Mouse (Mus musculus) skeletal muscle tissue, adult 2 months (tissue): ENCODE results near the gene Cxcl15.

Experiments used
- DNase-seq: peaks from one replicate; pipeline ENCODE4 v3.0.0-alpha.2; 2012; ENCODE audit warnings: low read depth, low spot score

Gene Cxcl15

DNA sequence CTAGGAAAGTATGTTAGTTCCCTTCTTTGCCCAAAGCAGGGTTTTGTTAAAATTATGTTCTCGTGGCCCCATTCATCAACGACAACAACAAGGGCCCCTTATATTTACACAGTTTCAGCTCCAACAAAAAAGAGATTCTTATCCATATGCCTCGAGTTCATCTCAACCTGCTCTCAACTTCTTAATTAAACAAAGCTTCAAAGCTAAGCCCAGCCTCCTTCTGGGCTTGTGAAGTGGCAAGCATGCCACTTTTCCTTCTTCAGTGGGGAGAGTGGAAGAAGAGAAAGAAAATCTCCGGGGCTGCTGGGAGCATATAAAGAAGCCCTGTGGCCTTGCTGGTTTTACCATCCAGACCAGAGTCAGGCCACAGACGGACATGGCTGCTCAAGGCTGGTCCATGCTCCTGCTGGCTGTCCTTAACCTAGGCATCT lies at the start of gene Cxcl15:
TSS of gene Cxcl15 (plus strand) at position 340 of the 431 bp plus-strand sequence.
- DNase-seq: no peak

GRCm38 (mm10) chr5:90753934-90754333 lies 40.4 kb upstream of the Cxcl15 start:
- DNase-seq: no peak

GRCm38 (mm10) chr5:90758020-90758605 lies 36.2 kb upstream of the Cxcl15 start:
- DNase-seq: peak; percentile 56

GRCm38 (mm10) chr5:90759077-90760065 lies 35.0 kb upstream of the Cxcl15 start, which contains the start of gene Cxcl5:
Cxcl5 (plus strand) TSS chr5:90759360.
- no peak for DNase-seq

GRCm38 (mm10) chr5:90760303-90760702 lies 34.0 kb upstream of the Cxcl15 start:
- no peak for DNase-seq

DNA sequence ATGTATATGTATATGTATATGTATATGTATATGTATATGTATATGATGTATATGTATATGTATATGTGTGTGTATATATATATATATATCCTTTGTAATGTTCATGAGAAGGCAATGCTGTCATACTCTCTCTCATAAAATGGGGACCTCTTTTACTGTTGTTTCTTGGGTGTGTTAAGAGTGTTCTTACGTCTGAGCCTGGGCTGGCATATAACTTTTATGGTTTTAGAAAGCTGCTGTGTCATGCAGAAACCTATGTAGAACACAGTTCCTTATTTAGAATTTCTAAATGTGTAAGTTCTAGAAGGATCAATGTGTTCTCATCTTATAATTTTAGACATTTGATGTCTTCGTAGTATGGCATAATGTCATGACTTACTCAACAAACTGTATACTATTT lies 33.5 kb upstream of the Cxcl15 start:
- no peak for DNase-seq

DNA sequence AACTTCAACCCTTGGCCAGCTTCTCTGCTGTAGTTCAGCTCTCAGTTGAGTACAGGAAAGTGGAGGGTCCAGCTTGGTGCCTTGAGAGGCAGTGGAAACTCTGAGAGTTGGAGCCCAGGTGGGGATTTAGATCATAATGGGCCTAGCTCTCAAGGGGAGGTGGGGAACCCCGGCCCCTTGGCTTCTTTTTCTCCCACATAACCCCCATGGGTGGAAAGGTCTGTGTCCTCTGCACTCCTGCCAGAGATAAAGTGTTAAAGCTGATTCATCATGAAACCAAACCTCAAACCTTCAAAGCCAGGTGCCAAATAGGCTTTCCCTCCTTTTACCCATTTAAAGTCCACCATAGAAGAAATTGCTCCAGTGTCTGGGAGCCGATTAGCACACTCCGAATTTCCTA lies 32.5 kb upstream of the Cxcl15 start:
- no peak for DNase-seq

- no peak for DNase-seq
Measured at GRCm38 (mm10) chr5:90763912-90764665, 30.2 kb upstream of the Cxcl15 start.

- DNase-seq: no peak
Measured at GRCm38 (mm10) chr5:90765821-90766606, 28.3 kb upstream of the Cxcl15 start.

- no peak for DNase-seq
Measured at GRCm38 (mm10) chr5:90768218-90768617, 26.1 kb upstream of the Cxcl15 start, which contains the start of gene Ppbp. Ppbp (plus strand) TSS chr5:90768518.

- DNase-seq: peak; percentile 25
Measured at GRCm38 (mm10) chr5:90771369-90771768, 23.0 kb upstream of the Cxcl15 start.

- DNase-seq: peak; percentile 52
Measured at GRCm38 (mm10) chr5:90771880-90772653, 22.3 kb upstream of the Cxcl15 start, which contains the start of gene Pf4. Pf4 (plus strand) TSS chr5:90772435.

GRCm38 (mm10) chr5:90775562-90775961 lies 18.8 kb upstream of the Cxcl15 start:
- no peak for DNase-seq

DNA sequence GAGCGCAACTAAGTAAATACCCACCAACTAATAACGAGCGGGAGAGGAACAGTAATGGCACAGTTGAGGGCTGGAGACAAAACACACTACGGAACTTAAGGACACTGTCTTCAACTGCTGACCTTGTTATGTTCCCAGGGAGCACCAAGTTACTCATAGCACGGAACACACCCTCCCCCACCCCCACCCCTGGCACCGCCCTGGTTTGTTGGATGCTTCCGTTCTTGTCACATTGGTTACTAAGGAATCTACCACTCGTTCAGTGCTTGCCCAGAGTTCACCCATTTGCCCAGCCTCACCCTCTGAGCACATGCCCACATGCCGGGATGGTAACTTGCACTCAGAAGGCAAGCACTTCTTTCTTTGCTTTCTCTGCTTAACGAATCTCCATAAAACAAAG lies 16.7 kb upstream of the Cxcl15 start:
- no peak for DNase-seq

GRCm38 (mm10) chr5:90778856-90779255 lies 15.5 kb upstream of the Cxcl15 start:
- DNase-seq: peak; percentile 48

GRCm38 (mm10) chr5:90783697-90784096 lies 10.6 kb upstream of the Cxcl15 start:
- DNase-seq: no peak

DNA sequence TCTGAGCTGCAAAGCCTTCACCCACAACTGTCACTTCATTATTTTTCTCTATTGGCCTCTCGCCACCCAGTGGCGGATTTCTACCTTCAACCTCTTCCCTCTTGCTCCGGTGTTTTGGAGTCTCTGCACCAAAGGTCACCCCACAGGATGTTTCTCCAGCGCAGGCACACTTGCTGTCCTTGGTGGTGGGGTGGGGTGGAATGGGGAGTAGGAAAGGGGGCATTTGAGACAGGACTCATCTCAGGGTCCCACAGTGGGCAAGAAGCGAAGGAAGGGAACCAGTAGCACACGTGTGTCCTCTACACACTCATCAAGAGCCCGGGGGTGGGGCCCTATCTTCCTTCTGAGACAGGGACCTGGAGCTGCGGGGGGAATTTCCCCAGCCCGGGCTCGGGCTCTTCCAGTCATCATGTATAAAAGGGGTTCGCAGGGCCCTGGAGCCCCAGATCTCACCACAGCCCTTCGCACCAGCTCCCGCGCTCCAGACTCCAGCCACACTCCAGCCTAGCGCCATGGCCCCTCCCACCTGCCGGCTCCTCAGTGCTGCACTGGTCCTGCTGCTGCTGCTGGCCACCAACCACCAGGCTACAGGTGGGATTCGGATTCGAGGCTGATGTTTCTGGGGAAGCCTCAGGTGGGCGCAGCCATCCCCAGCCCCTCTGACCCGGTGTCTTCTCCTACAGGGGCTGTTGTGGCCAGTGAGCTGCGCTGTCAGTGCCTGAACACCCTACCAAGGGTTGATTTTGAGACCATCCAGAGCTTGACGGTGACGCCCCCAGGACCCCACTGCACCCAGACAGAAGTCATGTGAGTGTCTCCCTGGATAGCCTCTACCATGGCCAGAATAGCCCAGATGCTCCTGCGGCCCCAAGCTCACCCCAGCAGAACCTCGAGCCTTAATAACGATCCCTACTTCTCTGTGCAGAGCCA lies 8.4 kb upstream of the Cxcl15 start, which contains the start of gene Cxcl3:
TSS of gene Cxcl3 (plus strand) at position 445 of the 930 bp plus-strand sequence.
- DNase-seq: no peak

DNA sequence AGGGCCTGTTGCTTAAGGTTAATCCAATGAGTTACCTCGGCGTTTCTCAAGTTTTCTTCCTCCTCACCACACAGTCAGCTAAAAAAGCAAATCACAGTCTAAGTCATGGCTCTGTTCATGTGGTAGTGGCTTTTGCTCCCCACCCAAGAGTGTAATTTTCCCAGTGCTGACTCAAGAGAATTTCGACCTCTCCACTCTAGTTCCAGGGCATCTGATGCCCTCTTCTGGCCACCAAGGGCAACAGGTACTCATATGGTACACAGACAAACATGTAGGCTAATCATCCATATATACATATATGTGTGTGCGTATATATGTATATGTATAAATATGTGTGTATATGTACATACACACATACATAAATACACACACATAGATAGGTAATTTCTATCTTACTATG lies 6.2 kb upstream of the Cxcl15 start:
- DNase-seq: no peak
